Mouse (Mus musculus): ENCODE data around the gene Cldn6. TPM values are rescaled to one million over a fixed set of nuclear protein-coding genes. Genes with fewer than 3 reads are reported as not detected.

Cldn6 gene
- polyA plus RNA-seq, 1 experiment from 2014 or later, result not detected

DNA sequence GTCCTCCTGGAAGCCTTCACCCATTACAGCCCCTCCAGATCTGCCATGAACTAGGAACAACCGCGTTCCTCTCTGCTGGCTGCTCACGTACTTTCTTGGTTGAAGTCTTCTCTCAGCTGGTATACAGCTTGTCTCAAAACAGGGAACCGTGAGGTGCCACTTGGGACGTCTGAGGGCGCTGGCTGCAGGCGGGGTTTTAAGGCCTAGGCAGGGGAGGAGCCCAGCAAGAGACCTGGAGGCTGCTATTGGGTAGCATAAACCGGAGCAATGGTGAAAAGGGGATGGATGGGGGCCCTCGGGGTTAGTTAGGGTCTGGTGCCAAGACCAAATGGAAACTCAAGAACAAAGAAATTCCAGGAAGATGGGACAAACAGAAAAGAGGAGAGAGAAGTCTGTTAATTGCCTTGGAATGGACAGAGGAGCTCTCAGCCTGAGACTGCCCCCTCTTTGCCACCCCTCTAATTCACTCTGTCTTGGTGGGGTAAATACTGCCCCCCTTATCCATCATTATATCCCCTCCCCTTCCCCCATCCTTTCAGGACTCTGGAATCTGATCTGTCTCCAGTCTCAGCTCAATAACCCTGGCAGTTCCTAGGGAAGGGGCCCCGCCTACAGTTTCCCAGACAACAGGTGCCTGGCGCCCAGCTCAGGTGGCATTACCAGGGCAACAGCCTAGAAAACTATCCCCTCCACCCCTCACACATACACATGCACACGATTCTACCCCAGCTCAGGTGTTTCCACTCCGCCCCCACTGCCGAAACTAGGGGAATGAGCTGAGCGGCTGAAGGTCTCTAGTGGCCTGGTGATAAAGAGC, 5.0 kb downstream of the Cldn6 start, which contains the start of gene Cldn9:
Gene Cldn9, minus strand, starts transcription at position 171 of the 817 bp plus-strand sequence.
- no peak for ATAC-seq
- ChIA-PET CTCF (interaction anchor here (1.8 to 3.0 kb wide), 4 partner anchors 10 to 22 kb away, joined by 5 to 16 read pairs (median 6); no protein-coding TSS in a partner anchor), POLR2A (interaction anchor here (0.6 kb wide), 1 partner anchor 1149 kb away, joined by 3 read pairs; no protein-coding TSS in a partner anchor)
- H3K27me3 ChIP-seq, result no peaks in the 10 kb centered on the region
- in situ Hi-C loops (cut with MboI; ENCODE audit: low pct_unique_long_range_greater_than_20kb), result no loop called here
- DNase-seq (ENCODE audit: low read depth, low spot score), result no peak
- TF ChIP-seq CTCF (IDR thresholded peaks at IDR 0.05), result no peak

DNA sequence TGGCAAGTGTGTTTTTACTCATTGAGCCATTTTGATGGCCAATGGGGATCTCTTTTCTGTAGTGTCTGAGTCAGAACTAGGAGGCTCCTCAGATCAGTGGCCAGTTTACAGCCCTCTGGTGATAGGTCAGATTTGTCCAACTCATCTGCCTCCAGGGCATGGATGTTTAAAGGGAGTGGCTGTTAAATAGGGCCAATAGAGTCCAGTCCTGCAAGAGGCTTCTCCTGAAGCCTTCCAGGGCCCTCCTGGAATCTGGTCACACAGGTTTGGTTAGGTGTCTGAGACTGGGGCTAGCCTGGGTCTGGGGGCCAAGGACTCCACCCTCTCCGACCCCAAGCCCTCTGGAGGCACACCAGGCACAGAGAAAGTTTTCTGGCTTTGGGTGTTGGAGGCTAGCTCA, 15.4 kb downstream of the Cldn6 start:
- no peaks in the 10 kb centered on the region for H3K27me3 ChIP-seq
- CTCF ChIA-PET, result interaction anchor here (1.1 to 3.0 kb wide), 5 partner anchors 10 to 30 kb away, joined by 3 to 16 read pairs (median 6); partner anchors contain the start of gene Cldn9
- no peak for TF ChIP-seq CTCF (IDR thresholded peaks at IDR 0.05)
- in situ Hi-C loops (cut with MboI; ENCODE audit: low pct_unique_long_range_greater_than_20kb), result no loop called here
- DNase-seq (ENCODE audit: low read depth, low spot score) (no peak), ATAC-seq (peak; percentile 77)
- POLR2A ChIA-PET, result no interaction called here

DNA sequence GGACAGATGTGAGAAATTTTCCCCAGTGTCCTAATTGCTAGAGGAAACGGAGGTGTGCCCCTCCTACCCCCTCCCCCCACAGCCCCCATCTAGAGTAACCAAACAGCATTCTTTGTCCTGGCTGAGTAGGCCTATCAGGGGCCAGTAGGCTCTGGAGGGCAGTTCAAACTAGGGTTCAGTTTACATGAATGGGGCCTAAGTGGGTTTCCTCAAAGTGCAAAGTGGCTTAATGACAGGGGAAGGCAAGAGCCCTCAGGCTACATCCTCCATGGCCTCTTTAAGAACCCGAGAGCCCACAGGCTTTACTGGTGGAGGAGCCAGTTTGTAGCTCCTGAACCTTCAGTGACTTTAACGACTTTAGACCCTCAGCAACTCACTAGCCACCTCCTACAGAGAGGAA, 16.8 kb downstream of the Cldn6 start:
- H3K27me3 ChIP-seq, result no peaks in the 10 kb centered on the region
- CTCF ChIA-PET, result interaction anchor here (1.7 kb wide), 1 partner anchor 10 kb away, joined by 6 read pairs; no protein-coding TSS in a partner anchor
- no peak for DNase-seq (ENCODE audit: low read depth, low spot score)
- TF ChIP-seq CTCF (IDR thresholded peaks at IDR 0.05), result no peak
- in situ Hi-C loops (cut with MboI; ENCODE audit: low pct_unique_long_range_greater_than_20kb), result no loop called here
- POLR2A ChIA-PET, result no interaction called here
- no peak for ATAC-seq

DNA sequence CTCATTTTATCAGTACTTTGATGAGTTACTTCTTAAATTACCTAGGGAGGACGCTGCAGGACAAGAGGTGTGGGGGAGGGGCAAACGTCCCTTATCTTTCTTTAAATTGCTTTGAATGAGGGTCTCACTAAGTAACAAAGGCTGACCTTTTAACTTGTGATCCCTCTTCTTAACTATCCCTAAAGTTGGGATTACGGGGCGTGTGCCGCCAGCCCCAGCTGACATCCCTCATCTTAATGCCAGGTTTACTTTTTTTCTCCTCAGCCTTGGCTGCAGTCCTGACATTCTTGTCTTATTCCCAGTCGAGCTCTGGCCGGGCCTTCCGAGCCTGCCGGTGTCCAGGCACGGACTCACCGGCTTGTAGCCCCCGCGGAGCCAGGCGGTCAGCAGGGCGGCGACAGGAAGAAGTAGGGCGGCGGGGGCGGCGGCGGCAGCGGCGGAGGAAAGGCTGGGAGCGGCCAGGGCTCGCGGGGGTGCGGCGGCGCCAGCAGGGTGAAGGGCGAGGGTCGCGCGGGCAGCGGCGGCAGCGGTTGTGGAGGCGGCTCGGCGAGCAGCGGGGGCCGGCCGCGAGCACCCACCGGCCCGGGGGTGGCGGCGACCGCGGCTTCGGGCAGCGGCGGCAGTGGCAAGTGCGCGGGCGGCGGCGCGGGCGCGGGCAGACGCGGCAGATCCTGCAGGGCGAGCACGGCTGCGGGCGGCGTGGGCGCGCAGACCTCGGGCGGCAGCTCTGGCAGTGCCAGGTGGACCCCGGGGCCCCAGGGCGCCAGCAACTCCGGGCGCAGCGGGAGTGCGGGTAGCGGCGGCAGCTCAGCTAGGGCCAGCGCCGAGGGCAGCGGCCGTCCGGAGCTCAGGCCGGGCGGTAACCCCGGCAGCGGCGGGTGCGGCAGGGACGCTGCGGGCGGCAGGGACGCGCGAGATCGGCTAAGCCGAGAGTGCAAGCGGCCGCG, 20.4 kb downstream of the Cldn6 start:
- H3K27me3 ChIP-seq, result no peaks in the 10 kb centered on the region
- ChIA-PET POLR2A (interaction anchor here (0.7 to 2.9 kb wide), 3 partner anchors 19 to 32 kb away, joined by 3 to 28 read pairs (median 6); partner anchors contain the start of genes Thoc6 and Tnfrsf12a), CTCF (interaction anchor here (0.8 to 2.4 kb wide), 19 partner anchors 11 to 147 kb away, joined by 3 to 16 read pairs (median 4); partner anchors contain the start of genes Bicdl2, Cldn9, Thoc6 and Tnfrsf12a)
- TF ChIP-seq CTCF (IDR thresholded peaks at IDR 0.05), result peak; percentile 39
- ATAC-seq (peak; percentile 51), DNase-seq (ENCODE audit: low read depth, low spot score) (no peak)
- in situ Hi-C loops (cut with MboI; ENCODE audit: low pct_unique_long_range_greater_than_20kb), result loop anchor here (5.0 kb wide), 2 partner anchors 37 to 132 kb away; partner anchors contain the start of gene Bicdl2

DNA sequence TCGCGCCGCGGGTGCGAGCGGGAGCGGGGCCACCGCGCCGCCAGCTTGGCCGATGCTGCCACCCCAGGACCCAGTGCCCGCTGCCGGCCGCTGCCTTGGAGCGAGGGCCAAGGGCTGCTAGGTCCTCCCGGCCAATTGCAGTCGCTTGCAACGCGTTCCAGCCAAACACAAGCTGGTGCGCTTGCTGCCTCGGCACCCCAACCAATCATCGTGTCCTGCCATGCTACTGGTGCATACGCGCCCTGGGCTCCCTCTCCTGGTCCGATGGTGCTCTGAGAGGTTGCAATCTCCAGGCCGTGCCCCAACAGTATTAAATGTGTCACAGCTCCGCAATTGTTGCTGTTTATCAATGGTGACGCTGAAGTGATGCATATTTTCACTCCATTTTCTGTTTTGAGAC, 21.0 kb downstream of the Cldn6 start:
- ATAC-seq, result peak; percentile 100
- H3K27me3 ChIP-seq, result no peaks in the 10 kb centered on the region
- peak; percentile 64 for DNase-seq (ENCODE audit: low read depth, low spot score)
- peak; percentile 98 for TF ChIP-seq CTCF (IDR thresholded peaks at IDR 0.05)
- in situ Hi-C loops (cut with MboI; ENCODE audit: low pct_unique_long_range_greater_than_20kb), result loop anchor here (5.0 kb wide), 2 partner anchors 38 to 133 kb away; partner anchors contain the start of gene Bicdl2
- ChIA-PET POLR2A (interaction anchor here (0.6 to 2.9 kb wide), 3 partner anchors 25 to 47 kb away, joined by 3 to 28 read pairs (median 6); partner anchors contain the start of genes Thoc6 and Tnfrsf12a), CTCF (interaction anchor here (0.8 to 2.4 kb wide), 20 partner anchors 10 to 147 kb away, joined by 3 to 16 read pairs (median 4); partner anchors contain the start of genes Bicdl2, Cldn9, Thoc6 and Tnfrsf12a)

DNA sequence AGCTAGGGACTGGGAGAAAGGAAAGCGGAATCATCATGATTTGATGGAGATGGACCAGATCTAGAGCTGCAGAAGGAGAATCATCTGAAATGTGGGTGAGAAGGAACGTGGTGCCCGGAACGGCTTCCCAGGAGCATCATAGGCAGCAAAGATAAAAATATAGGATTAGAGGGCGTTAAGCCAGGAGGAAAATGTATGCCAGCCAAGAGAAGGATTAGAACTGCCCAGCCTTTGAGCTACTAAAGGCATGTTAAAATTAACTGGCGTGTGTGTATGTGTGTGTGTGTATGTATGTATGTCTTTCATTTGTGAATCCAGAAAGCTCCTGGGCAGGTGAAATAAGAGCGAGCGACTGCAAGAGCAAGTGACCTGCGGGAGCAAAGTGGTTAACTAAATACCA, 24.3 kb downstream of the Cldn6 start:
- no peak for TF ChIP-seq CTCF (IDR thresholded peaks at IDR 0.05)
- no peaks in the 10 kb centered on the region for H3K27me3 ChIP-seq
- ATAC-seq, result no peak
- CTCF ChIA-PET, result interaction anchor here (0.7 kb wide), 2 partner anchors 42 to 73 kb away, joined by 3 read pairs; no protein-coding TSS in a partner anchor
- no peak for DNase-seq (ENCODE audit: low read depth, low spot score)
- in situ Hi-C loops (cut with MboI; ENCODE audit: low pct_unique_long_range_greater_than_20kb), result loop anchor here (5.0 kb wide), 2 partner anchors 41 to 136 kb away; partner anchors contain the start of gene Bicdl2
- POLR2A ChIA-PET, result no interaction called here

DNA sequence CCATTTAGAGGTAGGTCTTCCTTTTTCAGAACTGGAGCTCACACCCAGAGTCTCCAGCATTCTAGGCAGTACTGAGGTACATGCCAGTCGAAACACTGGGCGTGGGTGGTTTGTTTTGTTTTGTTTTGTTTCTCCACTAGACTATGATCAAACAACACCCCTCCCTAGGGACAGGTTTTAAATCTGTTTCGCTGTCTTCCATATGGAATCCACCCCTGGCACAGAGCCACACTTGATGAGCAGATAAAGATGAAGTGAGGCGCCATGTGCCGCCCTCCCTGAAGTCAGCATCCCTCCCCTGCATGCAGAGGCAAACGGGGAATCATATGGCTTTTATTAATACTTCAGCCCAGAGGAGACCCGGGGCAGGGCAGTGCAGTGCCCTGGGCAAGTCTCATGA, 25.7 kb downstream of the Cldn6 start:
- no peak for TF ChIP-seq CTCF (IDR thresholded peaks at IDR 0.05)
- ChIA-PET CTCF (no interaction called here), POLR2A (no interaction called here)
- ATAC-seq (no peak), DNase-seq (ENCODE audit: low read depth, low spot score) (no peak)
- no peaks in the 10 kb centered on the region for H3K27me3 ChIP-seq
- in situ Hi-C loops (cut with MboI; ENCODE audit: low pct_unique_long_range_greater_than_20kb), result loop anchor here (5.0 kb wide), 2 partner anchors 42 to 137 kb away; partner anchors contain the start of gene Bicdl2

DNA sequence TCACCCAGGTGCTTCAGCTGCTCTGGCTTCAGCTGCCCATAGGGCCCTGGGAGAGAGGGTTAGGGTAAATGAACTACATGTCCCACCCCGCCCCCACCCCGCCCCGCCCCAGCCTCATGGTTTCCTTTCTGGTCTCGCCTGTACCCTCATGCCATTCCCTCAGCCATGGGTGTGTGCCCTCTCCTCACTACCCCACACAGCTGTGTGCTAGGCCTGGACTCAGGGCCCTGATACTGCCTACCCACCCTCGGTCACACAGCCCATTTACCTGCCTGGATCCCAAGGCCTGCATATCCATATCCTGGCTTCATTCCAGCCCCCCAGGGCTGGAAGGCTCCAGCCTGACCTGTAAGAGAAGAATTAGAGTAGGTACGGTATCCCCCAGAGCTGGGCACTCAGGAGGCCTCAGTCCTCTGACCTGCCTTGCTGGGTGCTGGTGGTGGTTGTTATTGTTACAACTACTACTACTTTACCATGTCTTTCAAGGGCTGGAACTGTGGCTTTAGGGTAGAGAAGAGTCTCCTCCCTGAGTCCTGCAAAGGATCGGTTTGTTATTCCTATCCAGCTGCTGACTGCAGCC, 26.6 kb downstream of the Cldn6 start:
- in situ Hi-C loops (cut with MboI; ENCODE audit: low pct_unique_long_range_greater_than_20kb), result no loop called here
- no peak for TF ChIP-seq CTCF (IDR thresholded peaks at IDR 0.05)
- no peak for ATAC-seq
- POLR2A ChIA-PET, result interaction anchor here (1.1 kb wide), 1 partner anchor 11 kb away, joined by 3 read pairs; no protein-coding TSS in a partner anchor
- DNase-seq (ENCODE audit: low read depth, low spot score), result no peak
- CTCF ChIA-PET, result interaction anchor here (0.7 to 2.2 kb wide), 21 partner anchors 9 to 141 kb away, joined by 3 to 21 read pairs (median 5); partner anchors contain the start of genes 1520401A03Rik, Bicdl2, Cldn9 and Pkmyt1
- no peaks in the 10 kb centered on the region for H3K27me3 ChIP-seq

DNA sequence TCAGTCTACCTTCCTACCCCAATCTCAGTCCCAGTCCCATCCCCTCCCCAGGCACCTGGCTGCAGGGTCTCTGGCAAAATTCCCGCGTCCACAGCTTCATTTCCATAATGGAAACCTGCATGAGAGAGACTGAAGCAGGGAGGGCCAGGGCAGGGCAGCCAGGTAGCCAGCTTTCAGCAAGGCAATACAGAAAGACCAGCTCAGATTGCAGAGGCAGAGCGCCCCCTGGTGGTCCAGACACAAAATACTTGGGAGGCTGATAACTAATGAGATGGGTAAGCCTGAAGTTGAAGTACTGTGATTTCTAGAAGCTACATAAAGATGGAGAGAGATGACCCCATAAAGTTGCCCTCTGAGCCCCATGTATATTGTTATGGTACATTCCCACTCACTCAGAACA, 27.2 kb downstream of the Cldn6 start:
- DNase-seq (ENCODE audit: low read depth, low spot score) (no peak), ATAC-seq (peak; percentile 76)
- CTCF ChIA-PET, result interaction anchor here (0.7 to 2.2 kb wide), 23 partner anchors 10 to 142 kb away, joined by 3 to 21 read pairs (median 4); partner anchors contain the start of genes 1520401A03Rik, Bicdl2, Cldn9 and Pkmyt1
- POLR2A ChIA-PET, result interaction anchor here (1.1 kb wide), 1 partner anchor 10 kb away, joined by 3 read pairs; no protein-coding TSS in a partner anchor
- in situ Hi-C loops (cut with MboI; ENCODE audit: low pct_unique_long_range_greater_than_20kb), result no loop called here
- peak; percentile 96 for TF ChIP-seq CTCF (IDR thresholded peaks at IDR 0.05)
- H3K27me3 ChIP-seq, result no peaks in the 10 kb centered on the region
